Mouse (Mus musculus): ENCODE data around the gene Ugt1a1. TPM values are rescaled to one million over a fixed set of nuclear protein-coding genes. Genes with fewer than 3 reads are reported as not detected.
A peak's percentile ranks its signal among the peaks of the same experiment; 100 is the strongest.
"Not testable (repeated sequence)": the region's sequence is repeated elsewhere in the genome, so short reads cannot be mapped to it uniquely, and the experiment has no call there.

Ugt1a1 gene
- 10 to 100 TPM in 1 of 2 experiments, under 1 TPM in 1; 0.22 to 77.3 TPM for total RNA-seq (2021)
- long read RNA-seq, experiment 1: 0 reads
- long read RNA-seq, experiment 2, transcript Ugt1a1-201 (5 exons, 2,224 nt): major isoform, 41 of 42 reads
- long read RNA-seq, experiment 2, partial matches to known transcripts: 0 of 42 reads
- long read RNA-seq, experiment 2, other reads (novel, unspliced or antisense): 1 of 42 reads

- DNase-seq (ENCODE audit: low spot score in 2 of 2): peak in 1 of 2 experiments; percentile 22
Measured at GRCm38 (mm10) chr1:88211812-88212211, at the start of gene Ugt1a1. Ugt1a1 (plus strand) TSS chr1:88211959.

GRCm38 (mm10) chr1:88165711-88166110 is 46.0 kb upstream of the Ugt1a1 start, which contains the start of gene Ugt1a5:
Ugt1a5 (plus strand) TSS chr1:88166012.
- DNase-seq (ENCODE audit: low spot score in 2 of 2): no peak

DNA sequence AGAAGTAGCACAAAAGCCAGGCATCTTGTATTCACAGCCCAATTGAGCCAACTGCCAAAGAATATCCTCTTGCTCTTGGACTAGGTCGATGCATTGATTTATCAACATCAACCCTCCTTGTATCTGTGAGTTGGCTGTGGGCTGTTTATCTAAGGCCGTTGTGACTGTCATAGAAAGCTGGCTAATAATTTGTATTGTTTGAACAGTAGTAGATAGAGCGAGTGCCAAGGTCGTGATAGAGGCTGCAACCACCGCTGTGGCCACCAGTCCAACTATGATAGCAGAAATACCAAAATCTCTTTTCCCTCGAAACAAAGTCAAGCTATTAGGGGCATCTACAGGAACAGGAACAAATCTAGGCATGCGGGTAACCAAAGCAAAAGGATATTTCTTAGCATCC is 39.6 kb upstream of the Ugt1a1 start:
- not testable (repeated sequence) for DNase-seq (ENCODE audit: low spot score in 2 of 2)

DNA sequence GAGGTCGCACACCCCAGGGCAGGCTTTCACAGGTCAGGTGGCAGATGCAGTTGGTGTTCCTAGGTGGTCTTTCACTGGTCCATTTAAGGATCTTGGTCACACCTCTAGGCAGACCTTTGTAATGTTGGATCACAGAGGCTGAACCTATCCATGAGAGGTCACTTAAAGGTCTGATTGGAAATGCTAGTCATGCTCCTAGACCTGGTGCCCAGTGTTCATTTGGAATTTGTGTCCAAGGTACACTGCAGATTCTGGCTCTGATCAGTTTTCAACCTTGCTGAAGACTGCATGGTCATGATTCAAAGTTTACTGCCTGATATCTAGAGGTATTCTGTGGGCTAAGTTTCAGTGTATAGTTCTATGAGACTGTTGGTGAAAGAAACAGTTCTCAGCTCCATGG is 32.1 kb upstream of the Ugt1a1 start:
- no peak for DNase-seq (ENCODE audit: low spot score in 2 of 2)

- no peak for DNase-seq (ENCODE audit: low spot score in 2 of 2)
Measured at GRCm38 (mm10) chr1:88186325-88186935, 25.3 kb upstream of the Ugt1a1 start.

- no peak for DNase-seq (ENCODE audit: low spot score in 2 of 2)
Measured at GRCm38 (mm10) chr1:88192136-88192535, 19.6 kb upstream of the Ugt1a1 start.

- DNase-seq (ENCODE audit: low spot score in 2 of 2): no peak
Measured at GRCm38 (mm10) chr1:88195687-88196086, 16.1 kb upstream of the Ugt1a1 start.

- no peak for DNase-seq (ENCODE audit: low spot score in 2 of 2)
Measured at GRCm38 (mm10) chr1:88197443-88197842, 14.3 kb upstream of the Ugt1a1 start.

GRCm38 (mm10) chr1:88199996-88200395 is 11.8 kb upstream of the Ugt1a1 start:
- no peak for DNase-seq (ENCODE audit: low spot score in 2 of 2)

DNA sequence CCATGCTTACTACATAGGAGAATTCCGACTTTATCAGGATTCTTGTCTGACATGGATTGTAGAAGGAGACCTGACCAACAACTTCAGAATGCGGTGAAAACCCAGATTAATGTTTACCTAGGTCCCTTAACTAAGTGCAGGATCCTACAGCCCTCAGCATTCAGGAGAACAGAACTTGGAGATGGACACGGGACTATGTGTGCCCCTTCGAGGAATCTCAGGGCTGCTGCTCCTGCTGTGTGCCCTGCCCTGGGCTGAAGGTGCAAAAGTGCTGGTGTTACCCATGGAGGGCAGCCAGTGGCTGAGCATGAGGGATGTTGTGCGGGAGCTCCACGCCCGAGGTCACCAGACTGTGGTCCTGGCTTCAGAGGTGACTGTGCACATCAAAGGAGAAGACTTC is 11.3 kb upstream of the Ugt1a1 start, which contains the start of gene Ugt1a2:
Gene Ugt1a2 (plus strand): TSS at position 146 of the 400 bp plus-strand sequence.
- DNase-seq (ENCODE audit: low spot score in 2 of 2): no peak

GRCm38 (mm10) chr1:88205294-88205922 is 6.4 kb upstream of the Ugt1a1 start, which contains the start of gene Dnajb3:
Dnajb3 (minus strand) TSS chr1:88205782.
- DNase-seq (ENCODE audit: low spot score in 2 of 2): peak; percentile 65 to 71

GRCm38 (mm10) chr1:88206843-88207479 is 4.8 kb upstream of the Ugt1a1 start:
- DNase-seq (ENCODE audit: low spot score in 2 of 2): no peak

DNA sequence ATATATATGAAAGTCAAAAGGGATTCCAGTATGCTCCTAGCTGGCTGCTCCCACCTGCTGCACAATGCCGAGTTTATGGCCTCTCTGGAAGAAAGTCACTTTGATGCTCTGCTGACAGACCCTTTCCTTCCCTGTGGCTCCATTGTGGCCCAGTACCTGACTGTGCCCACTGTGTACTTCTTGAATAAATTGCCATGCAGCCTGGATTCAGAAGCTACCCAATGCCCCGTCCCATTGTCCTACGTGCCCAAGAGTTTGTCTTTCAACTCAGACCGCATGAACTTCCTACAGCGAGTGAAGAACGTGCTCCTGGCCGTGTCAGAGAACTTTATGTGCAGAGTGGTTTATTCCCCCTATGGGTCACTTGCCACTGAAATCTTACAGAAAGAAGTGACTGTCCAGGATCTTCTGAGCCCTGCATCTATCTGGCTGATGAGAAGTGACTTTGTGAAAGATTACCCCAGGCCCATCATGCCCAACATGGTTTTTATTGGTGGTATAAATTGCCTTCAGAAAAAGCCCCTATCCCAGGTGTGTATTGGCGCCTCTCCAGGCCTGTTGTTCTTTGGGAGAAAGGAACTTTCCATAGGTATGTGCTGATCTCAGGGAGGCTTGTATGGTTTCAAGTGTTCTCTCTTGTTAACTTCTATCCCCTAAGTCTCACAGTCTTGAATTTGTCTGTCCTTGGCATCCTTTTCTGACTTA is 734 bp downstream of the Ugt1a1 start:
- DNase-seq (ENCODE audit: low spot score in 2 of 2): peak in 1 of 2 experiments; percentile 19

- DNase-seq (ENCODE audit: low spot score in 2 of 2): no peak
Measured at GRCm38 (mm10) chr1:88213061-88213460, 1.3 kb downstream of the Ugt1a1 start.

DNA sequence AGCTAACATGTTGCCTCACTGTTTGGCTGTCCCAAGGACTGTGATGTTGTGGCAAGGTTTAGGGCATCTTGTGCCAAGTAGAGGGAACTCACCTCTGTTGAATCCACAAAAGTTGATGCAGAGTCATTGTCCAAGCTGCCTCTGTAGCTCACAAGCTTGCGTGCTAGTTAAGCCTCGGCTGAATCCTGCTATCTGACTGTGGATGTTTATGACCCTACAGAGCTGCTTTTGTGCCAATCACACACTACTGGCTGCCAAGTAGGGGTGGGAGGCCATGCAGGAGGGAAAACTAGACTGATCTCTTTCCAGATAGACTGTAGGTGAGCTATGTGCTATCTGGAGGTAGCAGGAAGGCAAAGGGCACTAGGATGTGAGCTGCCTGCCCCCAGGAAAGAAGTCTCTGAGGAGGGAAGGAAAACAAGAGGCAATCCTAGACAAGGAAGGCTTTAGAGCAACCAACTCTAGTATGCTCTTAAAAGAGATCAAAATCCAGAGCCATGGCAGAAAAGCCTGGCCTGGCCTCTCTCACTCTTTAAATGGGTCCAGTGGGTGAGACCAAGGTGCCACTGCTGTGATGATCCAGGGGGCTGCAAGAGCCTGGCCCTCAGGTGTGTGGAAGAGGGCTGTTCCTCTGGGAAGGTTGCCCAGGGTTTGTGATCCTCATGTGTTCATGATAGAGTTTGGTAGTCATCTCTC is 2.2 kb downstream of the Ugt1a1 start:
- peak in 1 of 2 experiments; percentile 22 for DNase-seq (ENCODE audit: low spot score in 2 of 2)

DNA sequence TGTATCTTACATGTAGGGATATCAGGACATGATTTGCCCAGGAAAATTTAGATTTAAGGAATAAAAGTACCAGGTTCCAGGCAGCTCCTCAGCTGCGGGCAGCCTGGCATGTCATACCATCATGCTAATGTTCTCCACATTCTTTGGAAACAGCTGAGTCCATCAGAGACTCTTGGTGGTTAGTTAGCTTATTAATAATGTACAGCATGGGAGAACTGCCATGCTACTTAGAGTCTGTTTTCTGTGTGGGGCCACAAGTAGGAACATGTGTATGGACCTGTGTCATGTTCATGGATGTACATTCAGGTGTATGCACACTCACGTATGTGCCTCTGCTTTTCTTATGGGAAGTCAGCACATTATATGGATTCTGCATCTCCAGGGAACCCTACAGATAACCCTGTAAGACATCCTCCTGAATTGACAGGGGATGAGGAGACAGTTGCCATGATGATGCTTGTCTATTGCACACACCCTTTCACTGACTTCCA is 2.7 kb downstream of the Ugt1a1 start:
- DNase-seq (ENCODE audit: low spot score in 2 of 2): no peak

DNA sequence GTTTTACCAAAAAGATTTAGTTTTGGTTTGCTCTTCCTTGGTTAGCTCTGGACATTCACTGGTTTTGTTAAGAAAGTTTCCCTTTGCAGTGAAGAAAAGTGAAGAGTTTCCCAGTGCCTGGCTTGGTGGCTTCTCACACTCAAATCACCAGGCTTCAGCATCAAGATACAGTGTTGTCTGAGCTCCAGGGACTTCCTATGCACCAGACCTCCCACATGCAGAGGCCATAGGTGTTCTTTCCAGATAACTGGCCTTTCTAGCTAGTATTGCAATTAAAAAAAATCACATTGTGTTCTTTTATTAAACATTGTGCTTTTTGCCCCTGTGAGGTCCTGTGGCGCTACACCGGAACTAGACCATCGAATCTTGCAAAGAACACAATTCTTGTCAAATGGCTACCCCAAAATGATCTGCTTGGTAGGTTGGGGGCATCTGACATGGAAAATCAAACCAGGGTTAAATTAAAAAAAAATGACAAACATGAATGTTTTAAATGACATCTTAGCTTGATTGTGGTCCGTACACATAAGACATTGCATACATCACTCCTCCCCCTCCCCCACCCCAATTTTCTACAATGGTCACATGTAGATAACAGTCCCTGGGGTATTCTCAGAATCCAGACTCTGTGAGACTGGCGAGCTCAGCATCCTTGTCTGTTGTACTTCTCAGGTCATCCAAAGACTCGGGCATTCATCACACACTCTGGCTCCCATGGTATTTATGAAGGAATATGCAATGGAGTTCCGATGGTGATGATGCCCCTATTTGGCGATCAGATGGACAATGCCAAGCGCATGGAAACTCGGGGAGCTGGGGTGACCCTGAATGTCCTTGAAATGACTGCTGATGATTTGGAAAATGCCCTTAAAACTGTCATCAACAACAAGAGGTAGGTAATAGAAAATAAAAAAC is 4.0 kb downstream of the Ugt1a1 start:
- DNase-seq (ENCODE audit: low spot score in 2 of 2): peak in 1 of 2 experiments; percentile 19

GRCm38 (mm10) chr1:88216551-88216950 is 4.8 kb downstream of the Ugt1a1 start:
- peak in 1 of 2 experiments; percentile 21 for DNase-seq (ENCODE audit: low spot score in 2 of 2)

DNA sequence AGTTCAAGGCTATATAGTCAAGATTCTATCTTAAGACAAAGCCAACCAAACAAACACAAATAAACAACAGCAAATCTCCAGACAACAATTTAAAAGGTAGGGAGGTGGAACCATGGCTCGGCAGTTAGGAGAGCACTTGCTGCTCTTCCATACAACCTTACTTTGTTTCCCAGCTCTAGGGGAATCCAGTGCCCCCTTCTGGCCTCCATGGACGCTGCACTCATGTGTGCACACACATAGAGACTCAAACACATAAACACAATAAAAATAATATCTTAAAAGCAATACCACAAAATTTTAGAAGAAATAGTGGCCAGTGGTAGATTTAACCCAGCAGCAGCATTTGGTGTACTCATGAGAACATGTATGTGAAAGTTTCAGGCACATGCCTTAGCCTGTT is 5.4 kb downstream of the Ugt1a1 start:
- DNase-seq (ENCODE audit: low spot score in 2 of 2): peak in 1 of 2 experiments; percentile 28

Data from adrenal gland, adult 18-20 months (tissue).